Mouse (Mus musculus) monocyte, adult 5-6 weeks (primary cell): Measurements from ENCODE around the gene Borcs6. TPM values are rescaled to one million over a fixed set of nuclear protein-coding genes. Genes with fewer than 3 reads are reported as not detected.

Source experiments
- ATAC-seq: fragments of 153-309, 156-312 bp; replicated peaks from 2 replicates; pipeline ENCODE4 v1.8.0; 2017; ENCODE audit warnings: mild to moderate bottlenecking; ENCODE audit not compliant: low TSS enrichment, insufficient number of reproducible peaks, severe bottlenecking, poor library complexity, low FRiP score
- total RNA-seq: library from RNA; stranded (forward); fragments of 200-1000, 200-491, 200-594 nt; gene quantifications from 3 replicates; pipeline ENCODE4 v1.2.3, GENCODE M21; 2017

Gene Borcs6
- total RNA-seq, 1 experiment from 2014 or later = 12.4 TPM

DNA sequence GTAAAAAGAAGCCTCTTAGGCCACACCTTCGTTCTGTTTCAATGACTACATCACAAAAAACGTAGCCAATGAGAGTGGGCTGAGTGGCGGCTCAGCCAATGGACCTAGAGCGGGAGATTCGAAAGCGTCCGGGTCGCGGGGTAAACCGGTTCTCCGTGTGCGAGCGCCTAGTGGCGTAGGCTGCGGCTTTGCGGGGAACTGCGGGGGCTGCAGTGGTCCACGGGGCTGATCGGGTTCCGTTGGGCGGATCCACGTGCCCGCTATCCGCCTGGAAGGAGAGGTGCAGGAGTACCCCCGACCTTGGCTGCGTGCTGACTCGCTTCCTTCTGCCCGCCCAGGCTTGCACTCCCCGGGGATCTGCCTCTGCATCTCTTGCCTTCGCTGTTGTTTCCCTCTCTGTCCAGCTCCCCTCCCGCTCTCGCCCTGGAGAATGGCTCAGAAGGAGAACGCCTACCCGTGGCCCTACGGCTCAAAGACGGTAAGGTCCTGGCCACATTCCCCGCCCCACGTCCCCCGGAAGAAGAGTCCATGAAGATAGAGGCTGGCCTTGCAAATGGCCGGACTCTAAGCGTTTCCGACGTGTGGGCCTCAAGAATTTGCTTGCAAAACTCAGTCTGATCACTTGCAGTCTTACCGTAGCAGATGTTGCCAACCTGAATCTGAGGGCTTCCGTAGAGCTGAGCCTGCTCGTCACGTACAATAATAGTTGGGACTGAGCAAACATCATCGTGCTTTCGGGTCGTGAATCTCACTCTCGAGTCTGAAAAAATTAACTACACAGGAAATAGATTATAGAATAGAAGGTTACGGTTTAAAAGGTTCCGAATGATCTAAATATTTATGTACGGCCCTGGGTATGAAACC, 13.8 kb upstream of the Borcs6 start, which contains the start of gene Aurkb:
Aurkb (plus strand) TSS at position 117 of the 864 bp plus-strand sequence.
- peak; percentile 73 for ATAC-seq

DNA sequence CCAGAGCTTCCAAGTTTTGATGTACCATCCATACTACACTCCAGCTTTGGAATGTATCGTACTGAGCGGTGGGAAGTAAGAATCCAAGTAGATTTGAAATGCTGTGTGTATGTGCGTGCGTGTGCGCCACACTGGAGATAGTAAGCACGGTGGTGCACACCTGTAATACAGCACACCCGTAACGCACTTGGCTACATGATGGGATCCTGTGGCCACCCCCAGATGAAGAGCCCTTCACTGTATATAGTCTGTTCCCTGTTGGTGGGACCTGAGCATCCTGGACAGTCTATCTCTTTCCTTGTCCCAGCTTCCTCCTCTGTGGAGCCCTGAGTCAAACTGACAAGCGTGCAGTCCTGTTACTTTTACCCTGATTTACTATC, 13.1 kb upstream of the Borcs6 start:
- ATAC-seq = no peak

DNA sequence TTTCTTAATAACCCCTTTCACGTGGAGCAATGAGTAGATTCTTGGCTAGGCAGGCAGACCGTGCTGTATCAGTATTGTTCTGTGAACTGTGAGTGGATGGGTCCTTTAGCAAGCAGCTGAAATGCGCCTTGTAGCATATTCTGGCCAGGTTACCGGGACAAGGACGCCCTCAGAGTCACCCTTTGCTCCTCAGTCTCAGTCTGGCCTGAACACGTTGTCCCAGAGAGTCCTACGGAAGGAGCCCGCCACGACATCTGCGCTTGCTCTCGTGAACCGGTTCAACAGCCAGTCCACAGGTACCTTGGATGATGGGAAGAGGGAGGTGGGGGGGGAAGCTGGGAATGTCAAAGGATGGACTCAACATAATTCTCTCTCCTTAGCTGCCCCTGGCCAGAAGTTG, 11.9 kb upstream of the Borcs6 start:
- ATAC-seq = no peak

DNA sequence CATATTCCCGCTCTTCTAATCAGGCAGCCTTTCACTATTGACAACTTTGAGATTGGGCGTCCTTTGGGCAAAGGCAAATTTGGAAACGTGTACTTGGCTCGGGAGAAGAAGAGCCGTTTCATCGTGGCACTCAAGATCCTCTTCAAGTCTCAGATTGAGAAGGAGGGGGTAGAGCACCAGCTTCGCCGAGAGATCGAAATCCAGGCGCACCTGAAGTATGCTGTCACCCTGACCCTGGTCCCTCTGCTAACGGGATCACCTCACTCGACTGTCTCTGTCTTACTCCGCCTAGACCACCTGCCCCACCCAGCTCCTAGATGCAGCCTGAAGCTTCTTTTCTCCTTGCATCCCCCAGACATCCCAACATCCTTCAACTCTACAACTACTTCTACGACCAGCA, 11.4 kb upstream of the Borcs6 start:
- no peak for ATAC-seq

DNA sequence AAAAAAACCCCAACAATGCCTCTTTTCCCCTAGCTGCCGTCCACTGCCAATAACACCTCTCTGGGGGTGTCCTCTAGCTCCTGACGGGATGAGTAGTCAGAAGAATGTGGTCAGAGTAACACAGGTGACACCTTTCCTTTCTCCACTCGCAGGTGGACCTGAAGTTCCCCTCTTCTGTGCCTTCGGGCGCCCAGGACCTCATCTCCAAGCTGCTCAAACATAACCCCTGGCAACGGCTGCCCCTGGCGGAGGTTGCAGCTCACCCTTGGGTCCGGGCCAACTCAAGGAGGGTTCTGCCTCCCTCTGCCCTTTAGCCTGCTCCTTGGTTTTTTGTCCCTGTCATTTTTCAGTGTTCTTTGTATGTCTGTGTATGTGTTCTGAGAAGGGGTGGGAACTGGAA, 8.8 kb upstream of the Borcs6 start:
- no peak for ATAC-seq

DNA sequence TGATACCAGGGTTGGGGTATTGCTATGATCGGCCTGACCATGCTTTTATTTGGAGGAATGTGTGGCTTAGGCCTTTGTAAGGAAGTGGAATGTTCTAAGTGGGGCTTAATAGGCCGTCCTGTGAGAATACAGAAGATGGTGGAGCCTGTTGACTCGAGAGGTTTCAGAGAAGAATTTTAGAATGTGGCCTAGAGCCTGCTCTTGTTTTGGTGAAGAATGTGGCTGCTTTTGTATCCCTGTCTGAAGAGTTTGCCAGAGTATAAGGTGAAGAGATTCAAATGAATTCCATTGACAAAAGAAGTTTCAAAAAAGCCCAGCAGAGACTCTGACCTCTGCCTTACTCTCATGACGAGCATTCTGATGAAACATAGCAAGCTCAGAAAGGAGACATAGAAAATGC, 7.7 kb upstream of the Borcs6 start:
- no peak for ATAC-seq

DNA sequence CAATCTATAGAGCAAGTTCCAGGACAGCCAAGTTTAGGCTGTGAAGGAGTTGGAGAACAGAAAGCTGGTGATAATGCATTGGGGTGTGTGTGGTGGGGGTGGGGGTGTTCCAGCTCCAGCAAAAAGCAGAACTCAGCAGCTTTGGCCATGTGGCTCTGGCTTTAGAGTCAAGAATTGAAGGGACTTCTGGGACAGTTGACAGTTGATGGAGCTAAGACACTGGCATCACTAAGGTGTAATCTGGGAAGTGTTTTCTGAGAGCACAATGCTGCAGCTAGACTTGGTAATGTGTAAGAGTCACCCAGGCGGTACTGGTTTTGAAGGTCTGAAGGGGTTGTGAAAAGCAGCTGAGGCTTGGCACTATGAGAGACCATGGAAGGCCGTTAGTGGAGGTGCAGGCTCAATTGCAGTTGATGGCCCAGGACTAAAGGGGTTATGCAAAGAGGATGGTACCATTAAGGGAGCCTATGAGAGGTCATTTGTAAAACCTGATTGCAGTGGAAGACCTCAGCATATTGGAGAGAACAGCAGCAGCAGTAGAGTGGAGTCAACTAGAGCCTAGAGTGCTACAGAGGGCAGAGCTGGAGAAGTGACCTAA, 6.6 kb upstream of the Borcs6 start:
- no peak for ATAC-seq

DNA sequence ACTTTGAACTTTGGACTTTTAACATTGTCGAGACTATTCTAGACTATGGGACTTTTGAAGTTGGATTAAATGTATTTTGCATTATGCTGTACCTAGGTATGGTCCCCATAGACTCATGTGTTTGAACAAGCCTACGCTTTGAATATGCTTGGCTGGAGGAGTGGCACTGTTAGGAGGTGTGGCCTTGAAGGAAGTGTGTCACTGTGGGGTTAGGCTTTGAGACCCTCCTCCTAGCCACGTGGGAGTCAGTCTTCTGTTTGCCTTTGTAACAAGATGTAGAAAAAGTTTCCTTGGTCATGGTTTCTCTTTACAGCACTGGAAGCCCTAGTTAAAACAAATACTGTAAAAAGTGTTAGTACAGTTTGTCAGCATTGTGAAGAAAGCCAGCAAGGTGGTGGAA, 5.7 kb upstream of the Borcs6 start:
- no peak for ATAC-seq

DNA sequence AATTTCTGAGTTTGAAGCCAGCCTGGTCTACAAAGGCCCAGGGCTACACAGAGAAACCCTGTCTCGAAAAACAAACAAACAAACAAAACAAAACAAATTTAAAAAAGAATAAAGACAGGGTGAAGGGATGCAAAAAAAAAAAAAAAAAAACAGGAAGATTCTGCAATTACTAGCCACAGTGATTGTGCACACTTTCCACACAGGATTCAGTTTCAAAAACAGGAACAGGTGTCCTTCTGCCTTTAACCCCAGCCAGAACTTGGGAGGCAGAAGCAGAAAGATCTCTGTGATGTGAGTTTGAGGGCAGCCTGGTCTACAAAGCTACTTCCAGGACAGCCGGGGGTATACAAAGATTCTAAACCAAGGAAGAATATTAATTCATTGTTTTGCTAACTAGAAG, 1.3 kb upstream of the Borcs6 start:
- ATAC-seq = no peak; the same call in 1 of the 2 replicates

DNA sequence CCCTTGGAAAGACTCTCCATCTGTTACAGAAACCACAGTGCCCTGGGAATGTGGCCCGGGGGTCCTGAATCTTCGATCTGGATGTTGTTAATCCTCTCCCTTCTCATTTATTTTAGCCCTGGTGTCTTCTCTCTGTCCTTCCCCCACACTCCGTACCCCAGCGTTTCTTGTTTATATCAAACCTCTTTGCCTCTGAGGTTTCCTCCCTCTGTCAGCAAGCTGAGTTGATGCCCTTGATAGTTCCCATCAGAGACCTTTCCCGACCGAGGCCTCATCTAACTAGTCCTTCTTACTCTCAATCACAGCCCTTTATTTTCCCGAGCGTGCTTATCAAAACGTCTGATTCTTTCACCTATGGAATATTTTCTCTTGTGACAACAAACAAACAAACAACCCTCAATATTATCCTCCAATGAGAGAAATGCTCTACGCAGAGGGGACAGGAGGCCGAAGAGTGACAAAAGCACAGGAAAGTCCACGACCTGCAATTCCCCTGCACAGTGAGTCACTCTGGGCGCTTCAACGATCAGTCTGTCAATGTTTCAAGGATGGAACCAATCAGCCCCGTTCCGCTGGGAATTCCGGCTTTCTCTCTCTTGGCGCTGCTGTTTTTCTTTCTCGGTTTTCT, 674 bp upstream of the Borcs6 start:
- no peak for ATAC-seq

DNA sequence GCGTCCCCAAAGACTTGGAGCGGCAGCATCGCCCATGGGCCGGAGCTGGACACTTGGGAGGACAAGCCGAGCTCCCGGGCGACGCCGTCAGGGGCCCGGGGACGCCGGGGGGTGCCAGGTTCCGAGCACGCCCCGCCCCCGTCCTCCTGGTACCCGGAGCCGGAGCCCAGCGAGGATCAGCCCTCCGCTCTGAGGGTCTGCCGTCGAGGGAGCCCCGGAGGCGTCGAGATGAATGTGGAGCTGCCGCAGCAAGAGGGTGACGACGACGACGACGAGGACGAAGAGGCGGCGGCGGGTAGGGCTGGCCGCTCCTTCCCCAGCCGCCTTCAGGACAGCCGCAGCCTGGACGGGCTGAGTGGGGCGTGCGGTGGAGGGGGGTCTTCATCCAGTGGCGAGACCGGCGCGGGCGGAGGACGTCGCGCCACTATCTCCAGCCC, 476 bp downstream of the Borcs6 start:
- ATAC-seq = no peak

DNA sequence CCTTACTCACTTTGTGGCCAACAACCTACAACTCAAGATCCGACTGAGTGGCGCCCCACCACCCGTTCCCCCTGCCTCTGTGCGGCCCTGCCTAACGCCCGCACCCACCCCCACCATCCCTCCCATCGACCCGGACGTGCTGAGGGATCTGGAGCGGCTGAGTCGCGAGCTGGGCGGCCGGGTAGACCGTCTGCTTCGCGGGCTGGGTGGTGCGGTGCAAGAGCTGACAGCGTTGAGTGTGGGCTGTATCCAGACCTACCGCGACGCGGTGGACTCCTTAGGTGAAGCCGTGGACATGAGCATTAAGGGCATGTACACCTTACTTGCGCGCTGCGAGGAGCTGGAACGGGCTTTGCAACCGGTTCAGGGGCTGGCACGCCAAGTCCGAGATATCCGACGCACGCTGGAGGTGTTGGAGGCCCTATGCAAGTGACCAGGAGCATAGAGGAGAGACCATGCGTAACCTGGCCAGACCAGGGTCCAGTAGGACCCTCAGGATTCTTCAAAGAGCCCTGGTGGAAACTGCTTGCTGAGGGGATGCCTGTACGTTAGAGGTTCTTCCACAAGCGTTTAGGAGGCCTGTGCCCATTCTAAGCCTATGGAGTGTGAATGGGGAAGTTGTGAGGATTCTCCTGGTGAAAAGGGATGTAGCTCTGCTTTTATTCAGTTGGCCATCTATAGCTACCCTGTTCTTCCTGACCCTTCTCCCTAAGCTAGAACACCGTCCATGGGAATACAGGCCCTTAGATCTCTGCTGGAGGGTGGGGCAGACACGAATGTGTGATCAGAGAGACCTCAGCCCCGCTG, 1.1 kb downstream of the Borcs6 start:
- no peak for ATAC-seq

DNA sequence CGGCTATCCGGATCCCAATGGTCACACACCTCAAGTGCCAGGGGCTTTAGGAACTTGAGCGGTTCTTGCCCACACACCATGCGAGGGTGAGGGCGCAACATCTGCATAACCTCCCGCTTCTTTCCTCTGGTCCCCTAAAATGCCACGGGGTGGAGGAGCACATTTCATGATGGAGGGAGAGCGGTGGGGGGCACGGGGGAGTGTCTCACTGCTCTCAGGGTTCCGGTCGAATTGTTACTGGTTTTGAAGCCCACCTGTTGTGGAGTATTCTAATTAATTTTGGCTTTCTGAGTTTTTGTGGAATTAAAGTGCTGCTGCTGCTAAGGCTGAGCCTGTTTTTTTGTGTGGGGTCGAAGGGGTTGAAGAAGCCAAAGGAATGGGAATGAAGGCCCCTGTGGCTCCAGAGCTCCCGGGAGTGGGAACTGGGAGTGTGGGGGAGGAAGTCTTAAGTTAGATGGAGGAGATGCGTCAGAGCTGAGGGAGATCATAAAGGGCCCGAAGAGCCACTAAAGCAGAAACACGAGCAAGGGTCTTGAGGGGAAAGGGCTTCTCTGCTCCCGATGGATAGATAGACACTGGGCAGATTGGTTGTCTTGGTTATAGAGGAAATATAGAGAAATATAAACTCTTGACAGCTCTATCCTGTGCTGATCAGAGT, 1.9 kb downstream of the Borcs6 start:
- ATAC-seq = no peak

DNA sequence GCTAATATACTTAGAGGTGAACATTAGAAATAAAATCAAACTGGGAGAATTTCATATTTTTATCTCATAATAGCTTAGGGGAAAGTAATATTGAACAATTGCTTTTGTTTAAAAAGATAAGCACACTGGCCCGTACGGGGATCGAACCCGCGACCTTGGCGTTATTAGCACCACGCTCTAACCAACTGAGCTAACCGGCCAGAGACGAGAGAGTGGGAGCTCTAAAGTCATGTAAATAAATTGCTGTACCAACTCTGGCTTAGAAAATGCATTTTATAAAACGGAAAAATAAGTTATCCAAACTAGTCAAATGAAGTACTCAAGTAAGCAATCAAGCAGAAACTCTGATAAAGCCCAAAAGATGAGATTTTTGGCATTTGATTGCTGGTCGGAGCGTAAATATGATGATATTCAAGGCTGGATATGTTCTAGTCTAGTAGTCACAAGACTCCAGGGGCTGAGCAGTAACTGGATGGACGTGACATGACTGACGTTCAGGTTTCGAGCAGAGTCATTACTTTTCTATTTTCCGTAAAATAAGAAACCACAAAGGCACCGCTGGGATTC, 2.8 kb downstream of the Borcs6 start:
- no peak for ATAC-seq

DNA sequence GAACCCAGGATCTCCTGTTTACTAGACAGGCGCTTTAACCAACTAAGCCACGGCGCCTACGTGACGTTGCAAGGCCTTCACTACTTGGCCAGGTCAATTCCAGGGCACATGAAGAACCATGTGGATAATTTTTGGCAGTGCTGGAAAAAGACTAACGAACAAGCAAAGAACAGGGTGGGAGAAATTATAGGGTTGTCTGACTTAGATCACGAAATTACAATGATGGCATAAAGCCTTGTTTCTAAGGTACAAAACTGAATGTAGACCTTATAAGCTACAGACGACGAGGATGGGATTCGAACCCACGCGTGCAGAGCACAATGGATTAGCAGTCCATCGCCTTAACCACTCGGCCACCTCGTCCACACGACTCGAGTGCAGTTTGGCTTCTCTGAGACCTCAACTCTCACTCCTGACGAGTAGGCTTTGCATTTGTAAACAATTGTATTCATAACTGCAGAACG, 3.3 kb downstream of the Borcs6 start:
- ATAC-seq = peak; percentile 24; the same call in 1 of the 2 replicates

DNA sequence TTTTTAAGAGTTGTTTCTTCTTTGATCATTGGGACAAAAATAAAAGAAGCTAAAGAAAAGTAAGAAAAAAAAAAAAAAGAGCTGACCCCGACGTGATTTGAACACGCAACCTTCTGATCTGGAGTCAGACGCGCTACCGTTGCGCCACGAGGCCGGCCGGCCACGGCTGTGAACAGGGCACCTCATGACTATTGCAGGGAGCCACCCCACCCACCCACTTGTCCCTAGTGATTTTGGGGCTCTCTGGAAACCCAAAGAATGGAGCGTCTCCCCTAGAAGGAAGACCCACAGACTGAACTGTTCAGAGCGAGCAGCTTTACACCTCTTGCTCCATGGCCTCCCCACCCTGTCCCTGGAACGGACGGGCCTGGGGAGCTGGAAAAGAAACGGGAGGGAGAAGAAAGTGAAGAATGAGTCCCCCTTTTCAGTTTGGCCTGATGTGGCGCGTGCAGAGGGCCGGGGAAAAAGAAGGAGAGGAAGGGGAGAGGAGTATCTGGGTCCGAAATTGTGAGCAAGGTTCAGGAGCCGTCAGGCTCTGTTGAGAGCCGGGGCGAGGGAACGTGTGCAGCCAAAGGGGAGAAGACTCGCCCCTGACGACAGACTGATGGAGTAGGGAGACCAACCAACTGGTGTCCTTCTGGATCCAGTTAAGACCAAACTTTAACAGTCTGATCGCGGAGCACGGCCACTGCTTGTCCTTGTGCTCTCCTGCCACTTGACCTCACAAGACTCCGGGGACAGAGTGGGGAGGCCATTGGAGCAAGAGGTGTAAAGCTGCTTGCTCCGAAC, 4.1 kb downstream of the Borcs6 start:
- peak; percentile 11 for ATAC-seq
